In genomic region chr9:8899616-8900202, GRCm38 (mm10) we compare ENCODE assay signal across 8 mouse cellular contexts. TPM values are rescaled to one million over a fixed set of nuclear protein-coding genes. Genes with fewer than 3 reads are reported as not detected.
A peak's percentile ranks its signal among the peaks of the same experiment; 100 is the strongest.
DNase-seq lines count a peak whose midpoint lies in the region; ATAC-seq and TF ChIP-seq lines count a peak whose summit lies in the region.

TSS of gene Pgr (plus strand) at chr9:8899833.

- peak within 1 kb of the TSS; percentile 2; the same call in 1 of the 2 replicates for H3K4me3 ChIP-seq in testis, adult 2 months (ENCODE audit: control insufficient read depth, low read depth, low read length)
- 0 out of 2 replicates have a peak within 1 kb of the TSS, but pooled peaks have one; percentile 13 for H3K4me3 ChIP-seq in embryonic fibroblast, embryonic 13.5 days (ENCODE audit: insufficient read depth, low read length)
- H3K4me3 ChIP-seq in kidney, embryonic 15.5 days (replicated peaks): peak within 1 kb of the TSS; percentile 59
- H3K4me3 ChIP-seq in limb, embryonic 15.5 days: peak within 1 kb of the TSS; percentile 53
- H3K4me3 ChIP-seq in olfactory bulb, adult 2 months (ENCODE audit: insufficient read depth, low read depth, low read length): peak within 1 kb of the TSS; percentile 76

- H3K4me2 ChIP-seq in kidney, embryonic 15.5 days: peak within 1 kb of the TSS; percentile 95
- H3K4me2 ChIP-seq in limb, embryonic 15.5 days: peak within 1 kb of the TSS; percentile 92

- peaks cover 5% of the 10 kb centered on the region; the same call in 1 of the 2 replicates for H3K4me1 ChIP-seq in testis, adult 2 months (ENCODE audit: control insufficient read depth, insufficient read depth, low read length)
- H3K4me1 ChIP-seq in embryonic fibroblast, embryonic 13.5 days (ENCODE audit: control insufficient read depth, insufficient read depth, low read length): no peaks in the 10 kb centered on the region
- peaks cover 30% of the 10 kb centered on the region for H3K4me1 ChIP-seq in kidney, embryonic 15.5 days
- peaks cover 24% of the 10 kb centered on the region for H3K4me1 ChIP-seq in limb, embryonic 15.5 days
- H3K4me1 ChIP-seq in olfactory bulb, adult 2 months (ENCODE audit: control insufficient read depth, insufficient read depth, low read length): peaks cover 13% of the 10 kb centered on the region

- ATAC-seq in kidney, embryonic 15.5 days (replicated peaks; ENCODE audit: low FRiP score): peak; percentile 47; the same call in 1 of the 2 replicates
- no peak for ATAC-seq in limb, embryonic 15.5 days (ENCODE audit: insufficient number of reproducible peaks, low FRiP score, low TSS enrichment, low read depth)

- no peak within 1 kb of the TSS for H3K27ac ChIP-seq in testis, adult 2 months (ENCODE audit: control insufficient read depth, insufficient read depth, low read depth, low read length)
- H3K27ac ChIP-seq in embryonic fibroblast, embryonic 13.5 days (ENCODE audit: insufficient read depth, low read length): no peak within 1 kb of the TSS
- no peak within 1 kb of the TSS for H3K27ac ChIP-seq in kidney, embryonic 15.5 days
- H3K27ac ChIP-seq in limb, embryonic 15.5 days: no peak within 1 kb of the TSS
- no peak within 1 kb of the TSS for H3K27ac ChIP-seq in olfactory bulb, adult 2 months (ENCODE audit: insufficient read depth, low read depth, low read length)

- H3K27me3 ChIP-seq in testis, adult 2 months (ENCODE audit: control insufficient read depth, insufficient read depth, low read length): no peaks in the 10 kb centered on the region
- H3K27me3 ChIP-seq in kidney, embryonic 15.5 days: peaks cover 42% of the 10 kb centered on the region
- peaks cover 37% of the 10 kb centered on the region for H3K27me3 ChIP-seq in limb, embryonic 15.5 days

- no peak for TF ChIP-seq CTCF in testis, adult 2 months (IDR thresholded peaks at IDR 0.05; ENCODE audit: control insufficient read depth, insufficient read depth, insufficient replicate concordance, low read depth, low read length)
- no peak for TF ChIP-seq CTCF in embryonic fibroblast, embryonic 13.5 days (IDR thresholded peaks at IDR 0.05; ENCODE audit: borderline replicate concordance, insufficient read depth, low read length)
- TF ChIP-seq CTCF in olfactory bulb, adult 2 months (IDR thresholded peaks at IDR 0.05; ENCODE audit: insufficient read depth, low read depth, low read length): no peak

- WGBS in kidney, embryonic 15.5 days: under 1% methylated on average over 16 of the region's 16 CpGs
- WGBS in limb, embryonic 15.5 days: 2% methylated on average over 16 of the region's 16 CpGs
- 1% methylated on average over 16 of the region's 16 CpGs for WGBS in olfactory bulb, adult 2 months

- H3K9ac ChIP-seq in kidney, embryonic 15.5 days: peak within 1 kb of the TSS; percentile 26
- no peak within 1 kb of the TSS; the same call in 1 of the 2 replicates for H3K9ac ChIP-seq in limb, embryonic 15.5 days

- no peak for DNase-seq in testis, postnatal 10 days (ENCODE audit: low spot score)
- no peak for DNase-seq in thymus, adult 18-20 months
- DNase-seq in spleen, postnatal 14 days (ENCODE audit: low spot score in 2 of 2): no peak

- no peaks in the 10 kb centered on the region for H3K9me3 ChIP-seq in kidney, embryonic 15.5 days (replicated peaks)
- H3K9me3 ChIP-seq in limb, embryonic 15.5 days: no peaks in the 10 kb centered on the region

- no peak for TF ChIP-seq POLR2A in testis, adult 2 months (IDR thresholded peaks at IDR 0.05; ENCODE audit: control insufficient read depth, low read depth, low read length)
- TF ChIP-seq POLR2A in embryonic fibroblast, embryonic 13.5 days (IDR thresholded peaks at IDR 0.05; ENCODE audit: low read depth, low read length): no peak
- no peak for TF ChIP-seq POLR2A in olfactory bulb, adult 2 months (IDR thresholded peaks at IDR 0.05; ENCODE audit: insufficient read depth, low read depth, low read length)

- no peaks in the 10 kb centered on the region for H3K36me3 ChIP-seq in testis, adult 2 months (ENCODE audit: control insufficient read depth, insufficient read depth, low read length)
- no peaks in the 10 kb centered on the region for H3K36me3 ChIP-seq in kidney, embryonic 15.5 days
- H3K36me3 ChIP-seq in limb, embryonic 15.5 days: no peaks in the 10 kb centered on the region

RNA-seq across cellular contexts. Expression of gene Pgr, which starts in this region (rescaled TPM):
- not detected in 2 replicates for polyA plus RNA-seq in testis, adult 2 months (2012; rRNA removed)
- polyA plus RNA-seq in embryonic fibroblast, embryonic 13.5 days (2011; ENCODE audit: insufficient read length, low read depth, missing spikeins): 0.28 and 0.46 TPM in 2 replicates
- 0.87 and 0.96 TPM in 2 replicates for polyA plus RNA-seq in kidney, embryonic 15.5 days (2015; fragmentation: Nextera tagmentation; extraction: Ambion mirVana)
- polyA plus RNA-seq in limb, embryonic 15.5 days (2015; fragmentation: Nextera tagmentation; extraction: Ambion mirVana): 0.68 and 0.79 TPM in 2 replicates
- not detected in 2 replicates for polyA plus RNA-seq in olfactory bulb, adult 2 months (2012; ENCODE audit: insufficient read depth, insufficient read length, low replicate concordance, missing spikeins)

Comparison
In these comparisons a context has a peak if more than half of its experiments do, and no peak if none do; other contexts are left out.
1. Peak in ATAC-seq, H3K4me3 ChIP-seq, H3K9ac ChIP-seq and H3K4me2 ChIP-seq in kidney, embryonic 15.5 days; RNA of the gene not detected or under 1 TPM.
2. H3K4me3 ChIP-seq: peak in every context shown above with its lines; median percentile 76 in olfactory bulb, adult 2 months; 59 in kidney, embryonic 15.5 days; 53 in limb, embryonic 15.5 days; 13 in embryonic fibroblast, embryonic 13.5 days; 2 in testis, adult 2 months.